Mouse (Mus musculus): ENCODE results near the gene Ackr4. TPM values are rescaled to one million over a fixed set of nuclear protein-coding genes. Genes with fewer than 3 reads are reported as not detected.

Ackr4 gene
- polyA plus RNA-seq, 1 experiment from 2014 or later: 0.57 TPM

Other genes with a start within 250 kb of the Ackr4 start
- 3.3 and 3.5 TPM in 2 replicates for gene Nphp3, start 124.4 kb downstream of the Ackr4 start, polyA plus RNA-seq (2014; fragmentation: Nextera tagmentation; extraction: Ambion mirVana)
- not detected in 2 replicates for gene Gm28305, start 86.3 kb downstream of the Ackr4 start, polyA plus RNA-seq (2014; fragmentation: Nextera tagmentation; extraction: Ambion mirVana)
- 62.5 and 68.1 TPM in 2 replicates for gene Uba5, start 63.8 kb downstream of the Ackr4 start, polyA plus RNA-seq (2014; fragmentation: Nextera tagmentation; extraction: Ambion mirVana)
- 7.1 and 7.8 TPM in 2 replicates for gene Acad11, start 63.6 kb downstream of the Ackr4 start, polyA plus RNA-seq (2014; fragmentation: Nextera tagmentation; extraction: Ambion mirVana)
- 22.9 and 25.8 TPM in 2 replicates for gene Dnajc13, start 136.0 kb upstream of the Ackr4 start, polyA plus RNA-seq (2014; fragmentation: Nextera tagmentation; extraction: Ambion mirVana)
- 0.11 TPM in 1 of 2 replicates, not detected in the other for gene Acpp, start 210.8 kb upstream of the Ackr4 start, polyA plus RNA-seq (2014; fragmentation: Nextera tagmentation; extraction: Ambion mirVana)

All from midbrain, embryonic 11.5 days (tissue).